Mouse (Mus musculus) adrenal gland, adult 18-20 months (tissue): Measurements from ENCODE around the gene Frmd8. TPM values are rescaled to one million over a fixed set of nuclear protein-coding genes. Genes with fewer than 3 reads are reported as not detected.

ENCODE experiments used
- total RNA-seq, 2 experiments: library from RNA; stranded (reverse); gene quantifications; 1 replicate in 1 of 2; 2 replicates in 1 of 2; pipeline ENCODE4 v1.2.3; 2021

Frmd8 gene
- total RNA-seq, 2 experiments from 2014 or later: 21.1 to 42.8 TPM

Other genes starting within 250 kb of the Frmd8 start
- 10 to 100 TPM; 79.6 to 90.2 TPM for gene Rela, start 237.8 kb downstream of the Frmd8 start, total RNA-seq
- 10 to 100 TPM; 41.1 to 45.6 TPM for gene Sipa1, start 211.6 kb downstream of the Frmd8 start, total RNA-seq
- gene Map3k11, start 186.5 kb downstream of the Frmd8 start, total RNA-seq: 10 to 100 TPM; 36.9 to 45.8 TPM
- 100 to 1,000 TPM in 1 of 2 experiments, 10 to 100 TPM in 1; 84.6 to 103 TPM for gene Pcnx3, start 186.4 kb downstream of the Frmd8 start, total RNA-seq
- not detected for gene Kcnk7, start 170.9 kb downstream of the Frmd8 start, total RNA-seq
- 10 to 100 TPM; 33.5 to 45.6 TPM for gene Ehbp1l1, start 149.0 kb downstream of the Frmd8 start, total RNA-seq
- gene Fam89b, start 145.6 kb downstream of the Frmd8 start, total RNA-seq: 10 to 100 TPM; 42.9 to 61.5 TPM
- 100 to 1,000 TPM; 241 to 252 TPM for gene Ltbp3, start 134.4 kb downstream of the Frmd8 start, total RNA-seq
- 100 to 1,000 TPM in 1 of 2 experiments, 10 to 100 TPM in 1; 92.3 to 105 TPM for gene Scyl1, start 103.9 kb downstream of the Frmd8 start, total RNA-seq
- gene Slc25a45, start 2.5 kb upstream of the Frmd8 start, total RNA-seq: 10 to 100 TPM in 1 of 2 experiments, 1 to 10 TPM in 1; 4.9 to 19.0 TPM
- 1 to 10 TPM in 1 of 2 experiments, under 1 TPM in 1; 0.90 to 1.1 TPM for gene Tigd3, start 18.9 kb upstream of the Frmd8 start, total RNA-seq
- gene Dpf2, start 37.7 kb upstream of the Frmd8 start, total RNA-seq: 100 to 1,000 TPM; 111 to 129 TPM
- 1 to 10 TPM; 5.2 to 8.0 TPM for gene Cdc42ep2, start 49.5 kb upstream of the Frmd8 start, total RNA-seq
- 10 to 100 TPM; 15.5 to 16.8 TPM for gene Pola2, start 88.9 kb upstream of the Frmd8 start, total RNA-seq
- gene Slc22a20, start 110.9 kb upstream of the Frmd8 start, total RNA-seq: not detected
- gene Capn1, start 140.6 kb upstream of the Frmd8 start, total RNA-seq: 10 to 100 TPM; 31.6 to 35.5 TPM
- gene Syvn1, start 171.3 kb upstream of the Frmd8 start, total RNA-seq: 10 to 100 TPM; 49.7 to 71.3 TPM
- 10 to 100 TPM; 53.3 to 59.7 TPM for gene Mrpl49, start 182.5 kb upstream of the Frmd8 start, total RNA-seq
- gene Fau, start 182.6 kb upstream of the Frmd8 start, total RNA-seq: 1,000 to 10,000 TPM; 1,067 to 1,157 TPM
- gene Znhit2, start 185.9 kb upstream of the Frmd8 start, total RNA-seq: 10 to 100 TPM; 29.1 to 32.9 TPM
- gene Tm7sf2, start 193.1 kb upstream of the Frmd8 start, total RNA-seq: 10 to 100 TPM; 19.7 to 36.7 TPM
- gene Vps51, start 202.0 kb upstream of the Frmd8 start, total RNA-seq: 10 to 100 TPM; 51.6 to 58.8 TPM
- not detected for gene Tmem262, start 204.8 kb upstream of the Frmd8 start, total RNA-seq
- not detected for gene Gm28374, start 207.0 kb upstream of the Frmd8 start, total RNA-seq
- 10 to 100 TPM; 29.8 to 34.1 TPM for gene Zfpl1, start 209.7 kb upstream of the Frmd8 start, total RNA-seq
- under 1 TPM; 0.58 to 0.60 TPM for gene Cdca5, start 209.7 kb upstream of the Frmd8 start, total RNA-seq
- gene AC131692.1, start 219.1 kb upstream of the Frmd8 start, total RNA-seq: not detected
- not detected for gene Naaladl1, start 230.5 kb upstream of the Frmd8 start, total RNA-seq
- gene Sac3d1, start 243.4 kb upstream of the Frmd8 start, total RNA-seq: 10 to 100 TPM; 12.9 to 17.2 TPM